Mouse (Mus musculus): Measurements from ENCODE around the gene Sept9.

Gene Sept9

DNA sequence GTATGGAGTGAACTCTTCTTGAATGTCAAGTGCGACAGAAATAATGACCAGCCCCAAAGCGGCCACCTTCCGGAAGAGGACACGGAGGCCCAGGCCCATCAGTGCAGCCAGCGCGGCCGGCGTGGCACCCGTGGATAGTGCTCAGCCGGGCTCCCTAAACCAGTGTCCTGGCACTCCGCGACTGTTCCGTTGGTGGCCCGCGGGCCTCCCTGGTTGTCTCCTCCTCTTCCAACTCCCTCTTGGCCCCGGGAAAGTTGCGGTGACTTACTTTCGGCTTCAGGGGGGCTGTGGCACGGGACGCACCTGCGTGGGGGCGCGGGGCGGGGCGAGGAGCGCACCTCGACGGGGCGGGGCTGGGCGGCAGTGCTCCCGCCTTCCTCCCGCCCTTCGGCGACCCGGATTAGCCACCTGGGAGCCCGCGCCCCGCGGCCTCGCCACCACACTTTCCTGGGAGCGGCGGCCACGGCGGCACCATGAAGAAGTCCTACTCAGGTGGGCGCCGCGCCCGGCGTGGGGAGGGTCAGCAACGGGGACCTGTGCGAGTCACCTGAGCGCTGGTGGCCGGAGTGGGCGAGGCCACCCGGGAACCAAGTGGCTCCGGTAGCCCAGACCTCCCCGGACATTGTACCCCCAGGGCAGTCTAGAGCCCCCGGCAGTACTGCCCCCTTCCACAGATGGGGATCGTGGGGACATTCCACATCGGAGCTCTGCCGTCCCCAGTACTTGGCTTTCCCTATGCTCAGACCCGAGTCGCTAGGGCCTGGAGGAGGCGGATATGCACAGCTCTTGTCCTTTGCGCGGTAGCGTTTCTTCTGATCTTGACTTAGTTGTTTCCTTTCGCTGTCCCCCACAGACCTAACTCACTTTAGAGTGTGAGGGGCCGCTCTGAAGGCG, at the start of gene Sept9:
TSS of gene Sept9 (plus strand) at position 380 of the 894 bp plus-strand sequence.
- DNase-seq (ENCODE audit: low read depth, low spot score) = peak; percentile 53

DNA sequence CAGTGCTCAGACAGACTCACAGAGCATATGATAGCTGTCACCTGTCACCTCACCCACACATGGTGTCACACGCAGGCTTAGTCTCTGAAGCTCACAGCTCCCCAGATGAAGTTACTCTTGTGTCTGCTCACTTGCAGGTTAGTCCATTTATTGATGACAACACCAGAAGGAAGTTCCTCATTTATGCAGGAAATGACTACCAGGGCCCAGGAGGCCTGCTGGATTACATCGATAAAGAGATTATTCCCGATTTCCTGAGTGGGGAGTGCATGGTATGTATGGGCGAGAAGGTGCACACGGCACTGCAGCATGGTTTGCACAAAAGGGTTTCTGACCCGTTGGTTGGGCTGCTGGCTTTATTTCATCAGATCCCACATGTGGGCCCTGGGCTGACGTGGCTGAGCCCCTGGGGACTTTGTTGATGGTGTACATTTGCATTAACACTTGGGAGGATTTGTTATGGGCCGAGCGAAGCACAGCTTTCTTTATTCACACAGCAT, 48.9 kb upstream of the Sept9 start:
- no peak for DNase-seq (ENCODE audit: low read depth, low spot score)

DNA sequence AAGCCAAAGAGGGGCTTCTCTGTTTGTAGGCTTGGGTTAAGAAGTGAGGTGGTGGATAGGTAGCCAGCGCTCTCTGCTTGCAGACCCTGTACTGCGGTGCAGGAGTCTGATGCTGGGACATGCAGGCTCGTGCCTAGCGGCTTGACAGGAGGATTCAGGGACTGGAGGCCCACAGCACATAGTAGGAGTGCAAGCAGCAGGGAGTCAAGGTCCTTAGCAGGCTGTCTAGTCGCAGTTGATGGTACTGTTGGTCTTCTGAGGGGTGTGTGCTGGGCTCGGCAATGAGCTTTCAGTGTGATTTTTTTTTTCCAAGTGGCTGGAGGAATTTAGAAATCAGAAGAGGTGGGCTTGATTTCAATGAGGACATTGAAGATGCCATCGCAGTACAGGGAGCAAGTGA, 48.0 kb upstream of the Sept9 start:
- DNase-seq (ENCODE audit: low read depth, low spot score) = no peak

DNA sequence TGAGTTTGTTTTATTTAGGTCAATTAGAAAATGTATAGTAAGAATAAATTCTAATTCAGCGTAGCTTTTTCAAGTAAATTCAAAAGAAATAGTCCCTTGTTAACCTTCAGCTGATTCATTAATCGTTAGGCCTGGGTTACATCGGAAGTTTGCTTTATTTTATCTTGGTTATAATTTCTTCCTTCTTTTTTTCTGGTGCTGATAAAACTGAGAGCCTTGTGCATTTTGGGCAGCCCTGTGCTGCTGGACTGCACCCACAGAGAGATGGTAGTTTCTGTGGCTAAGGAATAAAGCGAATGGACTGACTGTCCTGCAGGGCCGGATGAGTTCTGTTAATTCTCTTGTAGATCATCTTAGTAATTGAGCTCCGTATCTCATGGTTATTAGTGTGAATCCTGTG, 46.9 kb upstream of the Sept9 start:
- DNase-seq (ENCODE audit: low read depth, low spot score) = no peak

DNA sequence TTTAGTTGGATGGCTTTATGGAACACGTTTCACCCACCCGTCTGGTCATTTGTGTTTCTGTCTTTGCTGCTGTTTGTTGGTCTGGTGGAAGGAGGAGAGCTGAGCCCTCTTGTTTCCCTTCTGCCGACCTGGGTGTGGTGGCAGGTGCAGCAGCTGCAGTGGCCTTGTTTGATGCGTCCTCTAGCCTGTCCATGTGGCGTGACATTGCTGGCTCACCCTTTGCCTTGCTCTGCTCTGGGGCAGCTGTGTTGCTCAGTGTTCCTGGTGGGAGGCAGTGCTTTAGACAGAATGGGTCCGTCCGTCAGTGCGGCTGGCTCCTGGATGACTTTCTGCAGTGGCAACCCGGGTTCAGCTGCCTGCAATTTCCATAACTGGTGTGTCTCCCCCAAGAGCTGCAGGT, 45.9 kb upstream of the Sept9 start:
- no peak for DNase-seq (ENCODE audit: low read depth, low spot score)

DNA sequence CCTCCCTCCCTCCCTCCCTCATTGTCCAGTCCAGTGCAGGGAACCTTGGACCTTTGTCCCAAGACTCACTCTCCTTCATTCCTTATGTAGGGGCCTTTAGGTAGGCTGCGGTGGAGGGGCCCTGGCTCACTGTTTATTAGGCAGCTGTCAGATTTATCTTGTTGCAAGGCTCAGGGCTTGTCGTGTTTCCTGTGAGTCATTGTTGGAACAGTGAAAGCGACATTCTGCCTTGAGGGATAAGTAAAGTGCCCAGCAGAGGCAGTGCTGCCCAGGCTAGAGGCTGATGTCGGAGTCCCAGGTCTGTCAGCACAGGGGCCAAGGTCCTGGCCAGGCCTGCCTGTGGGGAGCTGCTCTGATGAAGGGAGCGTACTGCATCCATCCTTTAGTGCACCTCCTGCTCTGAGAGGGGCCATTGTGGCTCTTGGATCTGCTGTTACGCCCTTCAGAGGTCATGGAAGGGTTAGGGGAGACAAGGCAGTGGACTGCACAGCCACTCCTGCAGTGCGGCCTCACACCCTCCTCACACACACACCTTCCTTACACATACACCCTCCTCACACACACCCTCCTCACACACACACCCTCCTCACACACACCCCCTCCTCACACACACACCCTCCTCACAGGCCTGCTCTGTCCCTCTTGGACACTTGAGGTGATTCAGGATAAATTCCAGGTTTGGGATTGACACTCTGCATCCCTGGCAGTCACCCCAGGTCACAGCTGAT, 45.2 kb upstream of the Sept9 start:
- DNase-seq (ENCODE audit: low read depth, low spot score) = no peak

DNA sequence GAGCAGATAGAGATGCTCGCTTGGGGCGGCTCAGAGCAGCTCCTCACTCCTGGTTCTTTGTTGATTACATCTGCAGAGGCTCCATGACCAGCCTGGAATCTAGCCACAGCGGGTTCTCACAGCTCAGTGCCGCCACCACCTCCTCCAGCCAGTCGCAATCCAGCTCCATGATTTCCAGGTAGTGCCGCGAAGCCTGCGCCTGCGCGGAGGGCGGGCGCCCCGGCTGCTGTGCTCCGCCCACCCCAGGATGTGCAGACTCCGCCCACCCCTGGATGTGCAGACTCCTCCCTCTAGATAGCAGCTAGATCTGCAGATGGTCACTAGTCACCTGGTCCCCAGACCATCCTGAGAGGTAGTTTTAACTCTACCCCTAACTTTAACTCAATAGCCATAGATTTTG, 42.7 kb upstream of the Sept9 start:
- DNase-seq (ENCODE audit: low read depth, low spot score) = peak; percentile 97

DNA sequence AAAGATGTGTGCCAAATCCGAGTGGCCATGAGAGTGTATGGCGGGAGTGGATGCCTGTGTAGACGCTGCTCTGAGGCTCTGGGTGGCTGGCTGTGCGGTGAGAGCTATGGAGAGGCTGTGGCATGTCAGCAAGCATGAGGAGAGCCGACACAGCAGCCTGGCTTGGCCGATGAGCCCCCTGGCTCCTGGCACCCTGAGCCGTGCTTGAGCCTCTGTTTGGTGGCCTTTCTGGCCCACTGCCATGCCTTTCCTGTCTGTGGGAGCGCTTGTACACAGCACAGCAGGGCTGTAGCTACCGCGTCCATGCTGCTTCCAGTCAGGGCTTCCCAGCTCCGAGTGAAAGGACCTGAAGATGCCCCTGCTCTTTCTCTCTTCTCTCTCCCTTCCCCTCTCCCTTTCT, 41.1 kb upstream of the Sept9 start:
- no peak for DNase-seq (ENCODE audit: low read depth, low spot score)

DNA sequence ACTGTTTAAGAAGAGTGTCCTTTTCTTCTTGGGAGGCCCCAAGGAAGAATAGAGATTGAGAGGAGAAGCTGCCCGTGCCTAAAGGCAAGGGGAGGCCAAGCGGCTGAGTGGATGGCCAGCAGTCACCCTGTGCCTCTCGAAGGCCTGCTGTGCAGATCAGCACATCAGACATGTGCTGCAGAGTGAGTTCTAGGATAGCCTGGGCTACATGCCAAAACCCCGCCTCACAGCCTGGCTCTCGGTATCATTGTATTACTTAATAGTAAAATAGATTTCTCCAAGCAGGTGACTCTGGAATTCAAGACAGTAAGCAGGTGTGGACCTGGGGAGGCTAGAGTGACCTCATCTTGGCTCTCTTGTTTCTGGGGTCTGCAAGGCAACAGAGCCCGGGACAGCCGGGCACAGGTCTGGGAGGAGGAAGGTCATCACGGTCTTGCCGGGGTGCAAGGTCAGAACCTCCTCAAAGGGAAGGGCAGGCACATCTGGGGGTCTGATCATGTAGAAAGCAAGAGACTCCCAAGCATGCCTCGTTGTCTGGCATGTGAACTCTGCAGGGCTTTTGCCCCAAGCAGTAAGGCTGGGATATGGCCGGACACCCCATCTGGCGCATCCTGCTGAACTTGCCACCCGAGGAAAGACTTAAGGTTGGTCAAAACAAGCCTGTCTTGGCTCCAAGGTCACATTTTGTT, 40.1 kb upstream of the Sept9 start:
- no peak for DNase-seq (ENCODE audit: low read depth, low spot score)

DNA sequence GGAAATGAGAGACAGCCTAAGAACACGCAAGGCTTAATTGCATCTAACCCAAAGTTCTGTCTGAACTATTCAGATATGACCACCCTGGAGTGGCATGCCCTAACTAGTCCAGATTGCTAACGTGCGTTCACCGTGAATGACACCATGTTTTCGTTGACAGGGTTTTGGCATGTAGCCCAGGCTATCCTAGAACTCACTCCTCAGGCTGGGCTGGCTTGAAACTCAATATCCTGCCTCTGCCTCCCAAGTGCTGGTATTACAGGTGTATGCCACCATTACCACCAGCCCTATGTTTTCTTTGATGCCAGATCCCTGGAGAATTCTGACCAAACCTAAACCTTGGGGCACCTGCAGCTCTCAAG, 39.5 kb upstream of the Sept9 start:
- DNase-seq (ENCODE audit: low read depth, low spot score) = no peak

DNA sequence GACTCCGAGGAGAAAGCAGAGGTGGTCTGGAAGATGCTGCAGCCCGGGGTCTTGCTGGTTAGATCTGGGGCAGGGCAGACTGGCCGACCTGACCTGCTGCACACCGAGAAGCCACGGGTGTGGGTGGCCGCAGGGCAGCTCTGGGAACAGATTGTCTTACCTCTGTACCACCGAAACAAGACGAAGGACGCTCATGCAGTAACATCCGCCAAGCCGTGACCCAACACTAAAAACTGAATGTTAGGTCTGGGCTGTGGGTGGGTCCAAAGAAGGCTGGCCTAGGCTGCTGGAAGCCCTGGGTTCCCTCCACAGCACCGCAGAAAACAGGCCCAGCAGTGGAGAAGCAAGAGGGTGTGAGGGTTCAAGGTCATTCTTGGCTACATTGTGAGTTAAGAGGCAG, 38.7 kb upstream of the Sept9 start:
- DNase-seq (ENCODE audit: low read depth, low spot score) = no peak

DNA sequence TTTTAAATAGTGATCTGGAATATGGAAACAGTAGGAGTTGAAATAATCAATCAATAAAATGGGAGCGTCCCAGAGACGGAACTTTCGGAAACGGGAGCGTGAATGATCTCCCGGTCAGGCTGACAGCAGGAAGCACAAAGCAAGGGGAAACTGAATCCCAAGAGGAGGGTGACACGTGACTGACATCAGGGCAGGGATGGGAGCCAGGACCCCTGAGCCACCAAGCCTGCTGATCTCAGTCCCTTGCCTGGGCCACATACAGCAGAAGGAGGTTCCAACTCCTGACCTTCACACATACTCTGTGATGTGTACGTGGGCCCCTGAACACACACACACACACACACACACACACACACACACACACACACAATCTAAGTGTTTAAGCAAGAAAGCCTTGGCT, 37.9 kb upstream of the Sept9 start:
- DNase-seq (ENCODE audit: low read depth, low spot score) = no peak

DNA sequence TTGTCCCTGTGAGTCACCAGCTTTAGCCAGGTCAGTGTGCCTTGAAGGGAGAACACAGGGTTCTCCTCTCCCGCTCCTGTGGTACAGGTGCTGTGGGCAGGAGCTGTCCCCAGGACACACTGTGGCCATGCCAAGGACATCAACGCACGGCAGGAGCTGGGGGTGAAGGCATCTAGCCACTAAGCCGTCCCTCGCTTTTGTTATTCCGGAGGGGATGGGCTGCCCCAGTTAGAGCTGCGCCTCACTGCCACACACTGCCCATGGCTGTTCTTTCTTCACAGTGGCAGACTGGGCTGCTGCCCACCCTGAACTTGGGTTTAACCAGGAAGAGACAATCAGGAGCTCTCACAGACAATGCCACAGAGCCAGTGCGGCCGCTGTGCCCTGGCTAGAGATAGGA, 36.4 kb upstream of the Sept9 start:
- no peak for DNase-seq (ENCODE audit: low read depth, low spot score)

DNA sequence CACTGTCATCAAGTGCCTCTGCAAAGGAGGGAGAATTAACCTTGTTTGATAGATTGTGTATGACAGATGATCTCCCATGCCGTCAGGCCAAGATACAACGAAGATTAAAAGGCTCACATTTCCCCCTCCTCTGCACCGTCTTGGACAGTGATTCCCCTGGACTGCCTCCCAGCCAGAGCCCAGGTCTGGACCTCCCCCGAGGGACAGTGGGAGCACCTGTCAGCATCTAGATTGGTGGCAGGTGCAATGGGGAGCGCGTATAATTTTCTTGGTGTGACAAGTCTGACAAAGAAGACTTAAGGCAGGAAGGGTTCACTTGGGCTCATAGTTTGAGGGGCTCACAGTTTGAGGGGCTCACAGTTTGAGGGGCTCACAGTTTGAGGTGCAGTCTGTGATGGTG, 35.7 kb upstream of the Sept9 start:
- no peak for DNase-seq (ENCODE audit: low read depth, low spot score)

DNA sequence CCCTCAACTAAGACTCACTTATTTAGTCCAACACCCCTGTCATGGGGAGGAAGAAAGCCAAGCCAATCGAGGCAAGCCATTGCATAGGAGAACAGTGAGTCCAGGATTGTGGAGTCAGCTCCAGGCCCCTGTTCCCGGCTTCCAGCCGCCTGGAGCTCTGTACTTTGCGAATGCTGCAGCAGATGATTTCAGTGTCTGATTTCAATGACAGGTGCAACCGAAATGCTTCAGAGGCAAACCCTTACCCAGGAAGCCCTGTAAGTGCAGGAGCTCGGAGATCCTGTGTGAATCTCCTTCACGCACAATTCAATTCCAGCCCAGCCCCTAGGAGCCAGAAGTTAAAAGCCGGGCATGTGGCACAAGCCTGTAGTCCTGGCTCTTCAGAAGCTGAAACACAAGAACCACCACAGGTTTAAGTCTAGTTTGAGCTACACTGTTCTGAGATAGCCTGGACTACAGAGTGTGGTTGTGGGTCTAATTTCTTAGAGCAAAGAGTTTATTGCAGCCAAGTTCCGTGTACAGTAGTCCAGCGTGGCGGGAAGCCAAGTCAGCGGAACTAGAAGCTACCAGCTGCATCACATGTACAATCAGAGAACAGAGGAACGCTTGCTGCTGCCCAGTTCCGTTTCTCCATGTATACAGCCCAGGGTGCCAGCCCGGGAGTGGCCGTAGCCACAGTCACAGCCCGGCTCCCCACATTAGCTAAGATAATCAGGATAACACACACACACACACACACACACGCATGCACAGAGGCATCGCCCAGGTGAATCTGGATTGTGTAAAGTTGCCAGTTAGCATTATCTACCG, 31.0 kb upstream of the Sept9 start:
- DNase-seq (ENCODE audit: low read depth, low spot score) = no peak

DNA sequence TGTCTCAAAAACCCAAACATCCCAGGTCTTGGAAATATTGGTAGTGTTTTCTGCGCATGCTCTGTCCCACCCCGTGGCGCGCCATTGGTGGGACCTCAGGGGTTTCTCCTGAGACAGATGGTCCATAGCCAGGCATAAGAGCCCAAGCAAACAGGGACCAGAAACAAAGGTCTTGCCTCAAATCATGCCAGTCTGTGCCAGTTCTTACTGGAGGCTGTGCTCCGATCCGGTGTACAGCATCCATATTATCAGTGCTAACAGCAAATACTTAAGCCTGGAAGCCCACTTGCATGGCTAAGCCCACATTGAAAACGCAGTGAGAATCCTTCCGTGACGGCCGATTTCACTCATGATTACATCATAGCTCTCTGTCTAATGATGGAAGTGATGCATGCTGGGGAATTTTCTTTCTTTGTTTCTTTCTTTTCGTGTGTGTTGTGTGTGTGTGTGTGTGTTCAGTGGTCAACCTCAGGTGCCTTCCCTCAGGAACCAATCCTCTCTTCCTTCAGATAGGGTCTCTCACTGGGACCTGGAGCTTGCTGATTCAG, 30.3 kb upstream of the Sept9 start:
- no peak for DNase-seq (ENCODE audit: low read depth, low spot score)

DNA sequence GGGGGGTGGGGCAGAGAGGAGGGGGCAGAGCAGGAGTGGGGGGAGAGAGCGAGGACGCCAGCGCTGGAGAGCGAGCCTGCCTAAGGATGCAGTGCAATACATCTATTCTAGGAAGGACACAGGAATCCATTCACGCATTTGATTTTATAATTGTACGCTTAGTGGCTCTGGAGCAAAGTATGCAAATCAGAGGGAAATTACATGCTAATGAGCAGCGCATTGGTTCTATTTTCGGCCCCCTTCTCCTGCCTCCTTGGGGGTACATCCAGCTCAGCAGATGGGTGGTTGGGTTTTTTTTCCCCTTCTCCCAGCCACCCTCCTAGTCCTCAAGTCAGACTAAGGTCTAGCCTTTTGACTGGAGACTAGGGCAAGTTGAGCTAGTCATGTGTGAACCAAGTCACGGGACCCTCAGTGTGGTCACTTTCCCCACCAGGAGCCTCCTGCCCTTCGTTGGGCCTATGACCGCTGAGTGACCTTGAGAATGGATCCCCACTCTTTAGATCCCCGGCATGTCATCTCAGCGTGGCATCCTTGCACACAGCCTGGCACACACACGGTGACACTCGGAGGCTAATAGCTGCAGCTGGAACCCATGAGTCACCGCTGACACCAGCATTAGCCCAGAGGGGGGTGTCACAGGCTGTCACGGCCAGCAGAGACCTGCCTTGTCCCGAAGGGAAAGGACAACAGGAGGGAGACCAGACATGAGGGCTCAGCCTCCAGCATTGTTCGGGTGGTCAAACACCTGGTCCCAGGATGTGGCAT, 29.5 kb upstream of the Sept9 start:
- no peak for DNase-seq (ENCODE audit: low read depth, low spot score)

DNA sequence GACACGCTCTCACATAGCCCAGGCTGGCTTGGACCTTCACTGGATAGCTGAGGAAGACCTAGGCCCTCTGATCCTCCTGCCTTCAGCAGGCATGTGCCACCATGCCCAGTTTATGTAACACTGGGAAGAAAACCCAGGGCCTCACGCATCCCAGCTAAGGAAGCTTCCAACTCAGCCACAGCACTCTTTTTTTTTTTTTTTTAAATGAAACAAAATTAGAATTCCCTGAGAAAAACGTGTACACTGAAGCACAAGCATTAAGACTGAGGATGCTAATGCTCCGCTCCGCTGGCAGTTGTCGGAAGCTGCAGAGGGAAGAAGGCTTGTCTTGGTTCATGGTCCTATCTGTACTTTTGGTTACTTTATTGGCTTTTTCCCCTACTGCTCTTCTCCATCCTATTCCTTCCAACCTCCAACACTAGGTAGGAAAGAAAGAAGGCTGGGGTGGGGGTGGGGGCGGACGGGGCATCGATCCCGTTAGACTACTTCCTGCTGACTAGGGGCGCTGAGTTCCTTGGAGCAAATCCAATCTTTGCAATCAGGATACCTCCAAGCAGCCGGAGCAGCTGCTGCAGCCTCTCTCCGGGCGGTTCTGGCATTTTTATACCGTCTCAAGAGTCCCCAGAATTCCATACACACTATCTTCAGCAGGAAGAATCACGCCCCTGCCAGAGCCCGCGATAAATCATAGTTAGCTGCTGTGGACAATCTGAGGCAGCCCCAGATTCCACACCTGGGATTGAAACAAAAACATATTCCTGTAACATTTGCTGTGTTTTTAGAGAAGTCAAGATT, 25.2 kb upstream of the Sept9 start:
- no peak for DNase-seq (ENCODE audit: low read depth, low spot score)

DNA sequence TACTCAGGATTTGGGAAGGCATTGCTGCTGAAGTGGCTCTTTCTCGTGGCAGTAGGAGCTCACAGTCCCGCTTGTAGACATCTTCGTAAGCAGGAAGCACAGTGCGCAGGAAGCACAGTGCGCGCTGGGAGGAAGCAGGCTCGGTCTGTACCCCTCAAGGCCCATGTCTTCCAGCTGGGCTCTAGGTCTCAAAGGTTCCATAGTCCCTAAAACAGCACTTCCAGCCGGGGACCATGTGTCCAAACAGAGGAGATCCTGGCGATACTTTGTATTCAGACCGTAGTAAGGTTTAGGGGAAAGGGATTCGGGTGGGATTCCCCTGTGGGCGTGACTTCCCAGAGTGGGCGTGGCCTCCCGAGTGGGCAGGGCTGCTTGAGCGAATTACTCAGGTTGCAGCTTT, 24.5 kb upstream of the Sept9 start:
- peak; percentile 79 for DNase-seq (ENCODE audit: low read depth, low spot score)

DNA sequence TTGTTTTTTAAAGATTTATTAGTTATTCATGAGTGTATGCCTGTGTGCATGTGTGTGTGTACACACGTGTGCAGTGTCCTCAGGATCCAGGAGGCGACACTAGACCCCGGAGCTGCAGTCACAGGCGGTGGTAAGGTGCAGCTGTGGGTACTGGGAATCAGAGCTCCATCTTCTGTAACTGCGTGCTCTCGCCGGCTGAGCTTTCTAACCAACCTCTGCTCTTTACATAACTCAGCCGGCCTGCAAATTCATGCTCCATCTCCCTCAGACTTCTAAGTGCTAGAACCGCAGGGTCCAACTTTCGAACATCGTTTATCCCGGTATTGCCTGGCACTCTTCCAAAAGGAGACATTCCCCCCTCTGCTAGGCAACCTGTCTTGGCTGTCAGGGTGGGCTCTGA, 24.0 kb upstream of the Sept9 start:
- peak; percentile 20 for DNase-seq (ENCODE audit: low read depth, low spot score)

All from ZHBTc4 (cell line).